Mouse (Mus musculus) embryonic facial prominence, embryonic 10.5 days (tissue): ENCODE measurements around the gene Txn2. TPM values are rescaled to one million over a fixed set of nuclear protein-coding genes. Genes with fewer than 3 reads are reported as not detected.
A peak's percentile ranks its signal among the peaks of the same experiment; 100 is the strongest.

Source experiments
- DNase-seq: peaks from one replicate; pipeline ENCODE4 v3.0.0-alpha.2; 2017; ENCODE audit warnings: low spot score
- H3K27ac ChIP-seq: fragments of 300-500 bp; sonication (generic); replicated peaks from 2 replicates; pipeline ENCODE4 v1.5.1; 2016; ENCODE audit warnings: mild to moderate bottlenecking
- H3K27me3 ChIP-seq: fragments of 300-500 bp; sonication (generic); replicated peaks from 2 replicates; pipeline ENCODE4 v1.6.1; 2016; ENCODE audit warnings: low read depth, mild to moderate bottlenecking; ENCODE audit not compliant: poor library complexity, severe bottlenecking
- H3K36me3 ChIP-seq: fragments of 300-500 bp; sonication (generic); replicated peaks from 2 replicates; pipeline ENCODE4 v1.6.1; 2016; ENCODE audit warnings: mild to moderate bottlenecking, moderate library complexity
- H3K4me1 ChIP-seq: fragments of 300-500 bp; sonication (generic); 2 replicates; pipeline ENCODE4 v1.6.1; 2016
- H3K4me3 ChIP-seq: fragments of 300-500 bp; sonication (generic); 2 replicates; pipeline ENCODE4 v1.5.1; 2016; ENCODE audit warnings: mild to moderate bottlenecking, moderate library complexity
- H3K9me3 ChIP-seq: fragments of 300-500 bp; sonication (generic); 2 replicates; pipeline ENCODE4 v1.6.1; 2016; ENCODE audit warnings: mild to moderate bottlenecking
- WGBS: fragments of 180-500 bp; shearing (Covaris S2); methylation state at CpG from one replicate; pipeline ENCODE4 v1.1.7; 2016; 5-methylcytosine and 5-hydroxymethylcytosine counted together
- polyA plus RNA-seq: library from polyadenylated mRNA; unstranded; fragments of >200 nt; fragmentation: Nextera tagmentation; extraction: Ambion mirVana; gene quantifications from 2 replicates; pipeline ENCODE4 v1.2.1, GENCODE M21; 2016

Gene Txn2
- 287 and 289 TPM in 2 replicates for polyA plus RNA-seq

DNA sequence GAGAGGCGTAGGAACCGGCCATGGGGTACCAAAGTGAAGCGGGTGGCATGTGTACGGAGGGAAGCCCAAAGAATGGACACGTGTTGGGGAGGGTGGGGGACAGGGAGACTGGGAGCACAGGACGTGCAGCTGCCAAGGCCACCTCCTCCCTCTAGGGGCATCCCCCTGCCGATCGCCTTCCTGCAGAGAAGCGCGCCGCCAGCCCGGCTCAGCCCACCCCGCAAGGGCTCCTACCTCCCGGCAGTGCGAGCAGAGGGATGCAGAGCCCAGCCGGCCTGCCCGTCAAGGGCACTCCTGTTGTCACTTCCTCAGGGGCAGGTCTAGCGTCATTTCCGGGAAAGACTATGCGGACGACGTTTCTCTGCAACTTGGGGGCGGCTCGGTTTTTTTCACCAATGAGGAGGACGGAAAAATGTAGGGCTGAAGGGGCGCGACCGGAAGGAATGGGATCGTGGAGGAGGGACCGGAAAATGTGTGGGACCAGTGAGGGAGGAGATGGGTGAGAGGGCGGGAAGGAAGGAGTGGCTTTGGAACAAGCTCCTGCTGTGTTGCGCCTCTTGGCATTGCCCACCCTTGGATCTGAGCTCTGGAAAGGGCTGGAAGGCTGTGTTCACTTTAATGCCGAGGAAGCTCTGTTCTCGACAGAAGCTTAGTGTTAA is at the start of gene Txn2:
Gene Txn2, minus strand, starts transcription at position 334 of the 659 bp plus-strand sequence.
- peaks cover 26% of the 10 kb centered on the region for H3K4me1 ChIP-seq
- under 1% methylated on average over 34 of the region's 34 CpGs for WGBS
- no peaks in the 10 kb centered on the region for H3K27me3 ChIP-seq
- peak within 1 kb of the TSS; percentile 80 for H3K4me3 ChIP-seq
- H3K36me3 ChIP-seq: peaks cover 37% of the 10 kb centered on the region
- peak; percentile 98 for DNase-seq
- peak within 1 kb of the TSS; percentile 86 for H3K27ac ChIP-seq
- H3K9me3 ChIP-seq: no peaks in the 10 kb centered on the region

DNA sequence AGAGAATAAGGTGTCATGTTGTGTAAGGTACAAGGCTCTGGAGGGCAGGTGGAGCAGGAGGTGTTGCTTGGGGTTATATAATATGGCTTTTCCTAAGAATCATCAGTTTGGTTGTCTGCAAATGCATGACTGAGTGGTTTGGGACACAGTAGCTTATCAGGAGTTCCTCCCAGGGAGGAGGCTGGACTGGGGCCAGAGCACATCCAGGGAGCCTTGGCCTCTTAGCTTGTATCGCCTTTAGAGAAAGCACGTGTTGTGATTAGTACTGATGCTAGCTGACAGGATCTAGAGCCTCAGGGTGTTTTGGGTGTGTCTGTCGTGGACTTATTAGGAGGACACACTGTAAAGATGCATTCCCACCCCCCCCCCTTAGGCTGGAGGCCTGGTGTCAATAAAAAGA is 48.9 kb upstream of the Txn2 start:
- no peak for DNase-seq
- Histone ChIP-seq H3K4me1 (no peaks in the 10 kb centered on the region), H3K27ac (no peak overlapping the region), H3K9me3 (no peaks in the 10 kb centered on the region), H3K4me3 (no peak overlapping the region), H3K36me3 (no peaks in the 10 kb centered on the region), H3K27me3 (0 out of 2 replicates have a peak, but pooled peaks cover 7% of the 10 kb centered on the region)
- 72% methylated on average over 3 of the region's 3 CpGs for WGBS

DNA sequence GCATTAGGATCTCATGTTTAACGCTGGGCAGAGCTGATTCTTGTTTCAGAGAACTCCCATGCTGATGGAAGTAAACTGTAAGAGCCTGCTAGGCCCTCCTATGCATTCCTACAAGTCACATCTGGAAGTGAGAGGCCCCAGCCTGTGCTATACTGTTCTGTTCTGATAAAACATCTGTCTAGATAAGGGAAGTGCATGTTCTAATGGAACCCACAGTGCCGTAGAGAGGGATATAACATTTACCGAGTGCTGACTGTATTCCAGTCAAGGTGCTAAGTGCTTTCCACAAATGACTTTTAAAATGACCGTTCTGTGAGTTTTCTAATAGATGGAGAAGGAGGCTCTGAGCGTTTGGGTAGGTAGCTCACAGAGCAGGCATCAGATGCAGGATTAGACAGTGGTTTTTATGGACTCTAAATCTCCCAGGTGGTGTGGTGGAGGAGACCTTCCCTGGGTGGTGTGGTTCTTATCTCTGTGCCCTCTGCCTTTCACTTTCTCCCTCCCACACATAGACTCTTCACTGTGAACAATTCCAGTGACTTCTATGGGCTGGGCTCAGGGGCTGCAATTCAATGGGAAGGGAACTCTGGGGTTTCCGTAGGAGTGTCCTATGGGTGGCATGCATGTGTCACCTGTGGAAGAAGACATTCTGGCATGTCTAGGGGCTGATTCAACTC is 45.5 kb upstream of the Txn2 start:
- Histone ChIP-seq H3K27ac (no peak overlapping the region), H3K4me3 (no peak overlapping the region), H3K27me3 (no peaks in the 10 kb centered on the region), H3K36me3 (no peaks in the 10 kb centered on the region), H3K9me3 (no peaks in the 10 kb centered on the region), H3K4me1 (peaks cover 14% of the 10 kb centered on the region)
- DNase-seq: no peak
- WGBS: 78% methylated on average over 6 of the region's 6 CpGs

DNA sequence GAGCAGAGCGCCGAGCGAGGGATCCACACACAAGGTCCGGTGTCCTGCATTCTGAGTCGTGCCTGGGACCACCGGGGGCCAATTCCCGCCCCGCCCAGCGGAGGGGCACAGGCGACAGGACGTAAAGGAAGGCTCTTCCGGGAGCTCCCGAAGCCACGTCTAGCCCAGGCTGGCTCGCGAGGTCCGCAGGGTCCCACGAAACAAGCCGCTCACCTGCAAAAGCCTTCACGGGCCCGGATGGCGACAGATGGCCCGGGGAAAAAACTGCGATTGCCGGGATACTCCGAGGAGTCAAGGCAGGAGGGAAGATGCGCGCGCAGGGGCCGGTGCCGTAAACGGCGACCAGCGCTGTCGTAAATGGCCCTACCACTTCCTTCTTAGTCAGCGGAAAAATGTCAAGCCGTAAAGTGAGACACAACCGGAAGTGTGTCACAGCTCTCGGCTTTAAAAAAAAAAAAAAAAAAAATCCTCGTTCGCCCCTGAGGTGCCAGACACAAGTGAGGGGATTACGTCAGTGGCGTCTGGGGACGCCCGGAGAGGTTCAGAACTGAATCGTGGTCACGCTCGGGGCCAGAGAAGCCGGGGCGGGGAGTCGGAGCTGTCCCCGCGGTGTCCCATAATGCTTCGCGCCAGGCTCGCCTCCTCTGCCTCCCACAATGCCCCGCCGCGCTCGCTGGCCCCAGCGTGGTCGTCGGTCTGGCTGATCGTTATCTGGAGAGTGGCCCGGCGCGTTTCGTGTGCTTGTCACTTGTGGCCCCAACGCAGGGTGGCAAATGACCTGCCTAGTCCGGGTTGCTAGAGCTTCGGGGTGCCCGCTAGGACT is 41.9 kb upstream of the Txn2 start, which contains the start of gene Eif3d:
Gene Eif3d, minus strand, starts transcription at position 344 of the 823 bp plus-strand sequence.
- Histone ChIP-seq H3K9me3 (no peaks in the 10 kb centered on the region), H3K4me3 (peak within 1 kb of the TSS; percentile 99), H3K27me3 (no peaks in the 10 kb centered on the region), H3K36me3 (peaks cover 36% of the 10 kb centered on the region), H3K4me1 (peaks cover 20% of the 10 kb centered on the region), H3K27ac (peak within 1 kb of the TSS; percentile 99)
- under 1% methylated on average over 72 of the region's 72 CpGs for WGBS
- peak; percentile 97 for DNase-seq

DNA sequence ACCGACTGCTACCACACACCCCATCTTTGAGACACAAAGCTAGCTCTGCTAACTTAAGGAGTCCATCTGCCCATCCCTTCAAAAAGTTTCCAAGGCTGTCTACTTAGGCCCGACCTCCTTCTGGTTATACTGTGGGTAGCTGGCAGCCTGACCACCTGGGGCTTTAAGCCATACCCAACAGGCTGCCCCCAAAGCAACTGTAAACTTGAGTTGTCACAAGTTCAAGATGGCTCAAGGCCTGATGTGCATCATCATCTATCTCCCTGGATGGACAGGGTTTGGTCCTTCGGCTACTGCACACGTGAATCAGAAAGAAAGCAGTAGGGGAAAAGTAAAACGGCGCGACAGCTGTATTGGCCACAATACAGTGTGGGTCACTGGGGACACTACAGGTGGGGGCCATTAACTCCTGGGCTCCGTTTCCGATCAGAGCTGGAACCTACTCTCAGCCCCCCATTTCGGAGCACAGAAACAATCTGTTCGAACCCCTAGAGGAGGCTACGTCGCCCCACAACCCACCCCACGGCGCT is 41.2 kb upstream of the Txn2 start:
- DNase-seq: no peak
- peaks cover 20% of the 10 kb centered on the region for H3K4me1 ChIP-seq
- no peaks in the 10 kb centered on the region for H3K9me3 ChIP-seq
- peak overlapping the region; percentile 99 for H3K4me3 ChIP-seq
- WGBS: 3% methylated on average over 15 of the region's 15 CpGs
- H3K36me3 ChIP-seq: peaks cover 43% of the 10 kb centered on the region
- peak overlapping the region; percentile 99 for H3K27ac ChIP-seq
- no peaks in the 10 kb centered on the region for H3K27me3 ChIP-seq

DNA sequence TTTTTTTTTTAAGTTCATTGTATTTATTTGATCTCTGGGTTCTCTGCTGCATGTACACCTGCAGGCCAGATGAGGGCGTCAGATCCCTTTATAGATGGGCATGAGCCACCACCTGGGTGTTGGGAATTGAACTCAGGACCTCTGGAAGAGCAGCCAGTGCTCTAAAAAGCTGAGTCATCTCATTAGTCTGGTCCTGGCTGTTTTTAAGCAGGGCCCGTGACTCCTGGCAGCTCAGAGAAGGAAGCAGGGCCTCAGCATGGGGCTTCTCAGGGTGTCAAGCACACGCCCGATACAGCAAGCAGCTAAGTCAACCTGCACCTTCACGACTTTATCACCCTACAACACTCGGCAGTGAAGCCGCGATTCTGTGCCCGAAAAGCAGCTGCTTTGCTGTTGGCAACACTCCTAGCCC is 36.3 kb upstream of the Txn2 start:
- Histone ChIP-seq H3K4me1 (peaks cover 12% of the 10 kb centered on the region), H3K4me3 (no peak overlapping the region), H3K9me3 (no peaks in the 10 kb centered on the region), H3K27ac (no peak overlapping the region), H3K36me3 (peaks cover 92% of the 10 kb centered on the region), H3K27me3 (no peaks in the 10 kb centered on the region)
- 89% methylated on average over 9 of the region's 9 CpGs for WGBS
- no peak for DNase-seq

DNA sequence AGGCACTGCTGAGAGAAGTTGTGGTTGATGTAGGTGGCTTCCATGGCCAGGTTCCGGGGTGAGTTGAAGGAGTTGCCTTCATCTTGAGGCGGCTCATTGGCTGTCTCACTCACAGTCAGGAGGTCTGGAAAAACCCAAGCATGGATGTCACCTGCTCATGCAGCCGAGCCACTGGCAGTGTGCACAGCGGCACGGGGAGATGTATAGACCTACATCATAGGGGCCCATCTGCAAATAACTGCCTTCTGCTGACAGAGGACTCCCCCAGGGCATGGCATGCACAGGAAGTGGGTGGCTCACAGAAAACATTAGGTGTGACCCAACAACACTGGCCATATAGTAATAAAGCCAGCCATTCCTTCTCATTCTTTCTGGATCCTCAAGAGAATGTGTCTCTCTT is 33.6 kb upstream of the Txn2 start:
- Histone ChIP-seq H3K9me3 (no peaks in the 10 kb centered on the region), H3K4me3 (no peak overlapping the region), H3K4me1 (no peaks in the 10 kb centered on the region; the same call in 1 of the 2 replicates), H3K36me3 (peaks cover 96% of the 10 kb centered on the region), H3K27me3 (no peaks in the 10 kb centered on the region), H3K27ac (no peak overlapping the region)
- 94% methylated on average over 5 of the region's 5 CpGs for WGBS
- no peak for DNase-seq

DNA sequence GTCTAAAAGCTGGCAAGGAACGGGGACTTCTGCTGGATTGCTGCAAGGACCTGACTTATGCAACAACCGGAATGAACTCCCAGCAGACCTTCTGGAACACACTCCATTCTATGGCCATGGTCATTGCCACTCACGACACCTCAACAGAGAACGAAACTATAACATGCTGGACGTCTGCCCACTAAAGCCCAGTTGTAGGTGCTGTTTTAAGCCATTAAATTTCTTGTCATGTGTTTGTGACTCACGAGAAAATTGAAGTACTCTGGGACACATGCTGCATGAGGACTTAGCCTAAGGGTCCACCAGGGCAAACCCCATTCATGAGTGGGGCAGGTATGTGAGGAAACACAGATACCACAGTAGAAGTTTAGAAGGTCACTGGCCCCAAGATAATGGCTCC is 31.9 kb upstream of the Txn2 start:
- Histone ChIP-seq H3K27me3 (peaks cover 9% of the 10 kb centered on the region), H3K4me1 (peaks cover 15% of the 10 kb centered on the region), H3K4me3 (no peak overlapping the region), H3K27ac (no peak overlapping the region), H3K9me3 (no peaks in the 10 kb centered on the region), H3K36me3 (peaks cover 78% of the 10 kb centered on the region)
- 95% methylated on average over 6 of the region's 6 CpGs for WGBS
- DNase-seq: no peak

DNA sequence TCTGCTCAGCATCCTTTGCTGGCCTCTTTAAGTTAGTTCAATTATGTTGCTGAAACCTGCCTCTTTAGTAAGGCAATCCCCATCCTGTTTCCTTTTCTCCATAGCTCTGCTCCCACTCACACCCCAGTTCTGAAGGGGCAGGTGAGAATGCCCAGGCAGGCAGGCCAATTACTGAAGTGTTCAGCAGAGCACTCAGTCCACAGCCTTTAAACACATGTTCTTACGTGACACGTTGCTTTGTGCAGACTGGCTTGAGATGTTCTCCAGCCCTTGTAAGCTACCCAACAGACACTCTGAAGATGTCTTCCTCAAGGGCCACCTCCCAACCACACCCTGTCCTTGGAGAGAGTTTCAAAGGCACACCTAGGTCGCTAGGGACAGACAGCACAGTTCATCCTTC is 29.3 kb upstream of the Txn2 start:
- peaks cover 57% of the 10 kb centered on the region for H3K36me3 ChIP-seq
- DNase-seq: no peak
- no peaks in the 10 kb centered on the region for H3K9me3 ChIP-seq
- no peak overlapping the region for H3K27ac ChIP-seq
- 61% methylated on average over 3 of the region's 3 CpGs for WGBS
- peaks cover 30% of the 10 kb centered on the region for H3K27me3 ChIP-seq
- H3K4me3 ChIP-seq: no peak overlapping the region
- H3K4me1 ChIP-seq: peaks cover 19% of the 10 kb centered on the region

DNA sequence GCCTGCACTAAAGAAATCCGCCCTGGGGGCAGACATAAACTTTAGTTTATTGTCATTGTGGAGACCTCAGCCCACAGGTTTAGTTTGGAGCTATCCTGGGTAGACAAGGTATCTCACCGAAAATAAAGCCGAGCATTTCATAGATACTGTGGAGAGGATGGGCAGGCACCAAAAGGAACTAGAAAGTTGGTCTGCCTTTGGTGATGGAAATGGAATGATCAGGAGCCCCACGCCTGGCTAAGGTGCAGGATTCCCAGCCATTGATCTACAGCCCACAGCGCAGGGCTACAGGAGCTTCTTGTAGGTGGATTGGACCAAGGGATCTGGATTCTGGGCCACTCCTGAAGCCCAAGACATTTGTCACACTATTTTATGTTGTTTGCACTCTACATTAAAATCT is 28.8 kb upstream of the Txn2 start:
- no peak for DNase-seq

DNA sequence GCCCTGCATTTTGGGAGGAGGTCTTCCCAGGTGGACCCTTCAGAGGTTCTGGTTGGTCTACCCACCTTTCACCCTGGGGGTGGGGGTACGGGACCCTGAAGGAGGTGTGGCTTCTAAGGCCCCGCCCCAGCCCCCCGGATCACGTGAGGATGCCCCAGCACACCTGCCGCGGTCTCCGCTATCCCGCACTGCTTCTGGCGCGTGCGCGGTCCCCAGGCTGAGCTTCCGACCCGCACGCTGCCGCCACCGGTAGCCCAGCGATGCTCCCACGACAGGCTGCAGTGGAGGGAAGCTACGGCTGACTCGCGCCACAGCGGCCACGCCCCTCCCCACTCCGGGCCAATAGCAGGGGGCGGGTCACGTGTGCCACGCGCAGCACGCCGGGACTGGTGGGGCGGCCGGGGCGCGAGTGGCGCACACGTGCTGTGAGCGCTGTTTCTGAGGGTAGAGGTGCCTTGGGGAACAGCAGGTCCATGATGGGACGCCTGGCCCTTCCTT is 27.6 kb upstream of the Txn2 start, which contains the start of gene Foxred2:
Gene Foxred2, minus strand, starts transcription at position 319 of the 498 bp plus-strand sequence.
- Histone ChIP-seq H3K4me3 (peak within 1 kb of the TSS; percentile 71), H3K36me3 (peaks cover 57% of the 10 kb centered on the region), H3K27ac (peak within 1 kb of the TSS; percentile 78), H3K4me1 (peaks cover 19% of the 10 kb centered on the region), H3K9me3 (no peaks in the 10 kb centered on the region), H3K27me3 (peaks cover 30% of the 10 kb centered on the region)
- peak; percentile 93 for DNase-seq
- WGBS: under 1% methylated on average over 39 of the region's 39 CpGs

More for the DNA sequence above, 28.8 kb upstream of the Txn2 start:
- 0 out of 2 replicates have a peak overlapping the region, but pooled peaks have one; percentile 71 for H3K4me3 ChIP-seq
- no peaks in the 10 kb centered on the region for H3K9me3 ChIP-seq
- H3K36me3 ChIP-seq: peaks cover 57% of the 10 kb centered on the region
- peaks cover 30% of the 10 kb centered on the region for H3K27me3 ChIP-seq
- no peak overlapping the region for H3K27ac ChIP-seq
- peaks cover 19% of the 10 kb centered on the region for H3K4me1 ChIP-seq
- WGBS: 48% methylated on average over 5 of the region's 5 CpGs
